Mouse (Mus musculus): ENCODE measurements around the gene Carm1. TPM values are rescaled to one million over a fixed set of nuclear protein-coding genes. Genes with fewer than 3 reads are reported as not detected.
A peak's percentile ranks its signal among the peaks of the same experiment; 100 is the strongest.

Carm1 gene
- total and polyA plus RNA-seq, 3 experiments = 21.5 to 111 (median 42.2) TPM

DNA sequence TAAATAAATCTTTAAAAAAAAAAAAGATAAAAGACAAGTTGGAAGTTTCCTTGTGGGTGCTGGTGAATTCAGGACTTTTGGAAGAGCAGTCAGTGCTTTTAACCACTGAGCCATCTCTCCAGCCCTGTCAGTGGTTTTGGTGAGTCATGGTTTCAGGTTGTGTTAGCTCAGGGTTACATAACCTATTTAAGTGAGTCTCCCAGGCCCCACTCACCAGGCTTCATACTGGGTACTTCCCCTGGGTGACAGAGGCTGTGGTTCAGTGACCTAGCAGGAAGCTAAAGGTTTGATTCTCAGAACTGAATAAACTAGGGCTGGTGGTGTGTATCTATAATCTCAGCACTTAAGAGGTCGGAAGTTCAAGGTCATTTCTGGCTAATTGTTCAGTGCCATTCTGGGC is 63.2 kb downstream of the Carm1 start (continued):
- TF ChIP-seq SIN3A (IDR thresholded peaks at IDR 0.05; ENCODE audit: low read length) (0 out of 2 replicates have a peak, but pooled peaks have one; percentile 56), CHD2 (IDR thresholded peaks at IDR 0.05; ENCODE audit: low read length) (no peak), CHD1 (IDR thresholded peaks at IDR 0.05; ENCODE audit: low read depth, low read length) (no peak), USF2 (conservative IDR thresholded peaks at IDR 0.05; ENCODE audit: low read depth, low read length) (no peak)

DNA sequence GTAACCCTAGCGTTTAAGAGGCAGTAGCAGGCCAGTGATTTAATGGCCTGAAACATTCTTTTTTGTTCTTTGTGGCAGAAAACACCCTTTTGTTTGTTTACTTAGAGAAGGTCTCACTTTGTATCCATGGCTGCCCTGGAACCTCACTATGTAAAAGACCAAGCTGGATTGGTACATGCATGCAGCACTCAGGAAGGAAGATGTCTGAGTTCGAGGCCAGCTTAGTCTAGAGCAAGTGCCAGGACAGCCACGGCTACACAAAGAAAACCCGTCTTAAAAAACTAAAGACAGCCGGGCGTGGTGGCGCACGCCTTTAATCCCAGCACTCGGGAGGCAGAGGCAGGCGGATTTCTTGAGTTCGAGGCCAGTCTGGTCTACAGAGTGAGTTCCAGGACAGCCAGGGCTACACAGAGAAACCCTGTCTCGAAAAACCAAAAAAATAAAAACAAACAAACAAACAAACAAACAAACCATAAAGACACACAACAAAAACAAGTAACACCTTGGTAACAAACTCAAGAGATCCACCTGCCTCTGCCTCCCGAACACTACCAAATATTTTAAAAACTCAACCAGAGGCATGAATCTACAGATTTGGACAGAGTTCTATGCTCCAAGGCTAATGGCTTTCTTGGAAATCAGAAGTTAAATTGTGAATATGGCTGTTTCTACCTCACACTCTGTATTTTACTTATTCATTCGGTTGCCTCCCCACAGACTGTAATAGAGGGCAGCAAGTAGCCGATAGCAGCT is 68.3 kb downstream of the Carm1 start:
- Histone ChIP-seq H3K27me3 (replicated peaks) (no peaks in the 10 kb centered on the region), H3K9ac (ENCODE audit: insufficient read depth, low read depth) (peak overlapping the region; percentile 54), H3K27ac (ENCODE audit: insufficient read depth, low read depth) (peak overlapping the region; percentile 17; the same call in 1 of the 2 replicates), H3K4me2 (ENCODE audit: insufficient read depth, low read depth, poor library complexity, severe bottlenecking) (peak overlapping the region; percentile 81), H3K4me3 (replicated peaks in 1 of 3; ENCODE audit: low read depth in 2 of 3, low read length in 2 of 3, poor library complexity in 1 of 3) (peak overlapping the region; percentile 61 to 86 (median 73)), H3K4me1 (ENCODE audit: control insufficient read depth in 1 of 2, insufficient read depth in 2 of 2) (peaks cover 11 to 29% of the 10 kb centered on the region in 2 experiments), H3K36me3 (replicated peaks in 1 of 2; ENCODE audit: control insufficient read depth in 1 of 2, insufficient read depth in 1 of 2, low read length in 1 of 2) (peaks cover 0 to 12% of the 10 kb centered on the region in 2 experiments), H3K79me2 (replicated peaks; ENCODE audit: control insufficient read depth, extremely low read depth, insufficient read depth, poor library complexity, severe bottlenecking) (peaks cover 34% of the 10 kb centered on the region), H3K9me3 (replicated peaks; ENCODE audit: low read length) (no peaks in the 10 kb centered on the region)
- TF ChIP-seq ZNF384 (IDR thresholded peaks at IDR 0.05; ENCODE audit: low read depth, low read length) (no peak), USF1 (IDR thresholded peaks at IDR 0.05; ENCODE audit: low read depth, low read length) (no peak), MXI1 (IDR thresholded peaks at IDR 0.05; ENCODE audit: low read depth, low read length) (no peak), MAX (IDR thresholded peaks at IDR 0.05; ENCODE audit: low read length) (peak; percentile 10; the same call in 1 of the 2 replicates), TBP (conservative IDR thresholded peaks at IDR 0.05; ENCODE audit: low read depth, low read length) (no peak), CHD1 (IDR thresholded peaks at IDR 0.05; ENCODE audit: low read depth, low read length) (peak; percentile 66; the same call in 1 of the 2 replicates), SMC3 (IDR thresholded peaks at IDR 0.05; ENCODE audit: low read depth, low read length) (no peak), TCF12 (IDR thresholded peaks at IDR 0.05; ENCODE audit: low read depth, low read length) (no peak), ZMIZ1 (IDR thresholded peaks at IDR 0.05; ENCODE audit: low read depth, low read length) (no peak), ELF1 (IDR thresholded peaks at IDR 0.05; ENCODE audit: low read depth, low read length) (no peak)
- DNase-seq (ENCODE audit: extremely low read depth) = no peak
- in situ Hi-C loops (cut with MboI; ENCODE audit: low pct_ligation_motif_present, low pct_unique_long_range_greater_than_20kb, low sequenced_read_pairs) = no loop called here
- dilution Hi-C loops (cut with MboI; ENCODE audit: extremely low pct_ligation_motif_present, extremely low pct_unique_long_range_greater_than_20kb, low sequenced_read_pairs) = no loop called here

DNA sequence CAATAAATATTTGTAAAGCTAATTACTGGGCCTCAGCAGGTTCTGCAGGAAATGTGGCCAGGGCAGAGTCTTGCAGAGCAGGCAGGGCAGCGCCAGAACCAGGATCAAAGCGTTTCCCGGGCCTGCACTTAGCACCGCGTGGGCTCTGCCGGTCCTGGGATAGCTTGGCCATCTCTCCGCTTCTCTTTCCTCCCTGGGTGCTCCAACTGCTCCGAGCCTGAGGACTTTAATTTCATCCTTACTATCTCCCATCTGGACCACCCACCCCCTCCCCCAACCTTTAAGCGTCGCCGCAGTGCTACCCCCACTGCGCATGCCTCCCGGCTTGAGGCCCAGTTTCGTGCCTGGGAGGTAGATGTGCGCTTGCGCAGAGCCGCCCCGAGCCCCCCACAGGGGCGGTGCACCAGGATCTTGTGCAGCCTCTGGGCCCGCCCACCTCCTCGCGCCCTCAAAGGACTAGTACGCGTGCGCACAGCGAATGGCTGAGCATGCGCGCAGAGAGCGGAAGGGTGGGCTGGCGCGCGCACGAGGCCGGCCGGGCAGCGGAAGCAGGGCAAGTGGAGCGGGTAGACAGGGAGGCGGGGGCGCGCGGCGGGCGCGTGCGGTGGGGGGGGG is 69.0 kb downstream of the Carm1 start, which contains the start of gene Smarca4:
TSS of gene Smarca4 (plus strand) at position 553 of the 615 bp plus-strand sequence.
- peak; percentile 98 for DNase-seq (ENCODE audit: extremely low read depth)
- H3K36me3 ChIP-seq (replicated peaks in 1 of 2; ENCODE audit: control insufficient read depth in 1 of 2, insufficient read depth in 1 of 2, low read length in 1 of 2) = peaks cover 0 to 12% of the 10 kb centered on the region in 2 experiments
- peak within 1 kb of the TSS; percentile 64 for H3K27ac ChIP-seq (ENCODE audit: insufficient read depth, low read depth)
- peak within 1 kb of the TSS; percentile 81 for H3K4me2 ChIP-seq (ENCODE audit: insufficient read depth, low read depth, poor library complexity, severe bottlenecking)
- no peaks in the 10 kb centered on the region for H3K9me3 ChIP-seq (replicated peaks; ENCODE audit: low read length)
- in situ Hi-C loops (cut with MboI; ENCODE audit: low pct_ligation_motif_present, low pct_unique_long_range_greater_than_20kb, low sequenced_read_pairs) = no loop called here
- H3K9ac ChIP-seq (ENCODE audit: insufficient read depth, low read depth) = peak within 1 kb of the TSS; percentile 80
- H3K27me3 ChIP-seq (replicated peaks) = no peaks in the 10 kb centered on the region
- peaks cover 41% of the 10 kb centered on the region for H3K79me2 ChIP-seq (replicated peaks; ENCODE audit: control insufficient read depth, extremely low read depth, insufficient read depth, poor library complexity, severe bottlenecking)
- peaks cover 4 to 27% of the 10 kb centered on the region in 2 experiments for H3K4me1 ChIP-seq (ENCODE audit: control insufficient read depth in 1 of 2, insufficient read depth in 2 of 2)
- dilution Hi-C loops (cut with MboI; ENCODE audit: extremely low pct_ligation_motif_present, extremely low pct_unique_long_range_greater_than_20kb, low sequenced_read_pairs) = no loop called here
- H3K4me3 ChIP-seq (replicated peaks in 1 of 3; ENCODE audit: low read depth in 2 of 3, low read length in 2 of 3, poor library complexity in 1 of 3) = peak within 1 kb of the TSS; percentile 74 to 95 (median 79)
- TF ChIP-seq ETS1 (conservative IDR thresholded peaks at IDR 0.05; ENCODE audit: low read depth, low read length) (no peak; the same call in 1 of the 2 replicates), RAD21 (IDR thresholded peaks at IDR 0.05; ENCODE audit: low read depth, low read length) (no peak), USF1 (IDR thresholded peaks at IDR 0.05; ENCODE audit: low read depth, low read length) (no peak), SMC3 (IDR thresholded peaks at IDR 0.05; ENCODE audit: low read depth, low read length) (no peak), GABPA (IDR thresholded peaks at IDR 0.05; ENCODE audit: insufficient replicate concordance, low read depth, low read length) (no peak), ELF1 (IDR thresholded peaks at IDR 0.05; ENCODE audit: low read depth, low read length) (peak; percentile 81), POLR2A (IDR thresholded peaks at IDR 0.05; ENCODE audit: low read depth, low read length) (peak; percentile 81), TCF12 (IDR thresholded peaks at IDR 0.05; ENCODE audit: low read depth, low read length) (peak; percentile 67), ZC3H11A (IDR thresholded peaks at IDR 0.05; ENCODE audit: low read depth, low read length) (no peak), PAX5 (IDR thresholded peaks at IDR 0.05; ENCODE audit: low read length) (no peak), NELFE (IDR thresholded peaks at IDR 0.05; ENCODE audit: low read depth, low read length) (peak; percentile 63), JUN (IDR thresholded peaks at IDR 0.05; ENCODE audit: insufficient read depth, low read depth, low read length) (no peak), NRF1 (IDR thresholded peaks at IDR 0.05; ENCODE audit: low read depth, low read length) (peak; percentile 93), MEF2A (IDR thresholded peaks at IDR 0.05; ENCODE audit: borderline replicate concordance, low read depth, low read length) (no peak), KAT2A (IDR thresholded peaks at IDR 0.05; ENCODE audit: insufficient replicate concordance, low read length) (no peak), TBP (conservative IDR thresholded peaks at IDR 0.05; ENCODE audit: low read depth, low read length) (peak; percentile 88), EP300 (IDR thresholded peaks at IDR 0.05; ENCODE audit: low read length) (no peak), MAFK (IDR thresholded peaks at IDR 0.05; ENCODE audit: insufficient replicate concordance, low read length) (no peak), CHD2 (IDR thresholded peaks at IDR 0.05; ENCODE audit: low read length) (peak; percentile 89), SIN3A (IDR thresholded peaks at IDR 0.05; ENCODE audit: low read length) (no peak), JUND (conservative IDR thresholded peaks at IDR 0.05; ENCODE audit: low read depth, low read length) (no peak)
